Mouse (Mus musculus) gastrocnemius, postnatal 25 days (tissue): ENCODE results near the gene Dapk3. TPM values are rescaled to one million over a fixed set of nuclear protein-coding genes. Genes with fewer than 3 reads are reported as not detected.

Source experiments
- DNase-seq: peaks from one replicate; pipeline ENCODE4 v3.0.0; 2022
- total RNA-seq, 2 experiments: library from RNA; stranded (reverse); gene quantifications; 1 replicate in 1 of 2; 2 replicates in 1 of 2; pipeline ENCODE4 v1.2.3; 2021

Gene Dapk3
- total RNA-seq, 2 experiments from 2014 or later = 22.3 to 22.4 TPM

GRCm38 (mm10) chr10:81240876-81241275 lies 58.1 kb downstream of the Dapk3 start:
- no peak for DNase-seq

GRCm38 (mm10) chr10:81242021-81242420 lies 59.2 kb downstream of the Dapk3 start:
- DNase-seq = no peak

Other genes with a start within 250 kb of the Dapk3 start
- 1 to 10 TPM in 1 of 2 experiments, under 1 TPM in 1; 0.61 to 1.1 TPM for gene Gng7, start 168.1 kb upstream of the Dapk3 start, total RNA-seq
- gene Diras1, start 157.3 kb upstream of the Dapk3 start, total RNA-seq = under 1 TPM in 1 of 2 experiments, not detected in 1; 0.51 TPM
- 10 to 100 TPM; 13.5 to 13.9 TPM for gene Slc39a3, start 145.6 kb upstream of the Dapk3 start, total RNA-seq
- gene Sgta, start 122.8 kb upstream of the Dapk3 start, total RNA-seq = 10 to 100 TPM; 82.2 to 85.2 TPM
- gene Thop1, start 113.0 kb upstream of the Dapk3 start, total RNA-seq = 10 to 100 TPM; 18.5 to 22.9 TPM
- gene Creb3l3, start 84.1 kb upstream of the Dapk3 start, total RNA-seq = under 1 TPM; 0.10 to 0.83 TPM
- 100 to 1,000 TPM; 149 to 161 TPM for gene Map2k2, start 77.1 kb upstream of the Dapk3 start, total RNA-seq
- 10 to 100 TPM; 21.4 to 22.3 TPM for gene Zbtb7a, start 47.8 kb upstream of the Dapk3 start, total RNA-seq
- gene Pias4, start 15.1 kb upstream of the Dapk3 start, total RNA-seq = 10 to 100 TPM; 11.7 to 14.2 TPM
- 100 to 1,000 TPM; 838 to 862 TPM for gene Eef2, start 6.4 kb upstream of the Dapk3 start, total RNA-seq
- gene 4930442H23Rik, start 844 bp downstream of the Dapk3 start, total RNA-seq = not detected
- 10 to 100 TPM; 41.1 to 57.7 TPM for gene Nmrk2, start 19.0 kb downstream of the Dapk3 start, total RNA-seq
- not detected for gene Atcay, start 47.8 kb downstream of the Dapk3 start, total RNA-seq
- 1 to 10 TPM; 1.9 to 3.0 TPM for gene Zfr2, start 50.1 kb downstream of the Dapk3 start, total RNA-seq
- under 1 TPM; 0.13 to 0.23 TPM for gene Matk, start 69.9 kb downstream of the Dapk3 start, total RNA-seq
- 10 to 100 TPM; 87.0 to 90.0 TPM for gene Mrpl54, start 83.9 kb downstream of the Dapk3 start, total RNA-seq
- gene Apba3, start 84.0 kb downstream of the Dapk3 start, total RNA-seq = 100 to 1,000 TPM; 102 to 106 TPM
- not detected for gene Tjp3, start 108.6 kb downstream of the Dapk3 start, total RNA-seq
- 10 to 100 TPM; 20.3 to 20.6 TPM for gene Pip5k1c, start 110.0 kb downstream of the Dapk3 start, total RNA-seq
- 1 to 10 TPM; 7.9 to 8.3 TPM for gene Cactin, start 138.1 kb downstream of the Dapk3 start, total RNA-seq
- gene Tbxa2r, start 145.7 kb downstream of the Dapk3 start, total RNA-seq = under 1 TPM; 0.83 to 1.00 TPM
- 1 to 10 TPM; 1.0 to 1.3 TPM for gene Gipc3, start 160.3 kb downstream of the Dapk3 start, total RNA-seq
- 10 to 100 TPM; 22.9 to 29.6 TPM for gene Hmg20b, start 167.5 kb downstream of the Dapk3 start, total RNA-seq
- gene Mfsd12, start 174.5 kb downstream of the Dapk3 start, total RNA-seq = 1 to 10 TPM; 2.3 to 2.9 TPM
- gene 4930404N11Rik, start 182.8 kb downstream of the Dapk3 start, total RNA-seq = under 1 TPM; 0.48 to 0.49 TPM
- 10 to 100 TPM; 13.5 to 14.0 TPM for gene Fzr1, start 195.5 kb downstream of the Dapk3 start, total RNA-seq
- 10 to 100 TPM; 41.1 to 41.2 TPM for gene Dohh, start 201.4 kb downstream of the Dapk3 start, total RNA-seq
- gene Gm48551, start 201.5 kb downstream of the Dapk3 start, total RNA-seq = 1 to 10 TPM in 1 of 2 experiments, under 1 TPM in 1; 0.78 to 1.0 TPM
- gene Gm48552, start 206.0 kb downstream of the Dapk3 start, total RNA-seq = under 1 TPM in 1 of 2 experiments, not detected in 1; 0.59 TPM
- gene Smim24, start 210.0 kb downstream of the Dapk3 start, total RNA-seq = under 1 TPM in 1 of 2 experiments, not detected in 1; 0.67 TPM